Mouse (Mus musculus): Measurements from ENCODE around the gene Adam12. TPM values are rescaled to one million over a fixed set of nuclear protein-coding genes. Genes with fewer than 3 reads are reported as not detected.
"Not testable (repeated sequence)": the region's sequence is repeated elsewhere in the genome, so short reads cannot be mapped to it uniquely, and the experiment has no call there.

Adam12 gene
- polyA plus RNA-seq, 1 experiment from 2014 or later: 2.6 TPM

- ATAC-seq (ENCODE audit: low FRiP score): no peak
- Histone ChIP-seq H3K4me3 (no peak overlapping the region), H3K27ac (no peak overlapping the region), H3K36me3 (no peaks in the 10 kb centered on the region), H3K4me2 (no peak overlapping the region), H3K4me1 (replicated peaks) (no peaks in the 10 kb centered on the region), H3K9ac (no peak overlapping the region), H3K9me3 (no peaks in the 10 kb centered on the region), H3K27me3 (no peaks in the 10 kb centered on the region)
- 93% methylated on average over 9 of the region's 9 CpGs for WGBS
These were observed 340.6 kb downstream of the Adam12 start for GRCm38 (mm10) chr7:133891298-133891697.

DNA sequence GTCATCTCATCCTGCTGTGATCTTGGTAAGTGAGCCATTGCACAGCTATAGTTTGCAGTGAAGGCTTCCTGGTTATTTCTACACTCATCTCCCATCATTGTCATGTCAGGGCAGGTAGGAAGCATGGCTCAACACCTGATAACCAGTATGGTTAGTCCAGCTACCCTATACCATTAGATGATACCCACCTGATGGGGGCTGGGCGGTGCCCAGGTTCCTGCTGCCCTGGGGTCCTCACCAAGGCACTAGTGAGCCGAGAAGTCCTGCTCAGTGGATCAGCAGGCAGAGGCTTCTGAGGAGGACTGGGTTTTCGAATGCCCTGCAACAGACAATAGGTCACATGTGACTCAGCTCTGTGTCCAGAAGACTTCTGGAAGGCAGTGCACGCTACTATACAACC is 342.0 kb downstream of the Adam12 start:
- Histone ChIP-seq H3K4me2 (no peak overlapping the region), H3K9ac (no peak overlapping the region), H3K9me3 (no peaks in the 10 kb centered on the region), H3K4me1 (replicated peaks) (no peaks in the 10 kb centered on the region), H3K36me3 (no peaks in the 10 kb centered on the region), H3K4me3 (no peak overlapping the region), H3K27ac (no peak overlapping the region), H3K27me3 (no peaks in the 10 kb centered on the region)
- 89% methylated on average over 4 of the region's 4 CpGs for whole genome bisulfite sequencing
- no peak for ATAC-seq (ENCODE audit: low FRiP score)

GRCm38 (mm10) chr7:133888926-133889920 is 342.7 kb downstream of the Adam12 start:
- H3K27me3 ChIP-seq: no peaks in the 10 kb centered on the region
- 88% methylated on average over 19 of the region's 19 CpGs for WGBS
- H3K9ac ChIP-seq: no peak overlapping the region
- H3K4me1 ChIP-seq (replicated peaks): no peaks in the 10 kb centered on the region
- H3K4me3 ChIP-seq: no peak overlapping the region
- no peak overlapping the region for H3K4me2 ChIP-seq
- H3K36me3 ChIP-seq: no peaks in the 10 kb centered on the region
- no peak for ATAC-seq (ENCODE audit: low FRiP score)
- no peak overlapping the region for H3K27ac ChIP-seq
- H3K9me3 ChIP-seq: no peaks in the 10 kb centered on the region

DNA sequence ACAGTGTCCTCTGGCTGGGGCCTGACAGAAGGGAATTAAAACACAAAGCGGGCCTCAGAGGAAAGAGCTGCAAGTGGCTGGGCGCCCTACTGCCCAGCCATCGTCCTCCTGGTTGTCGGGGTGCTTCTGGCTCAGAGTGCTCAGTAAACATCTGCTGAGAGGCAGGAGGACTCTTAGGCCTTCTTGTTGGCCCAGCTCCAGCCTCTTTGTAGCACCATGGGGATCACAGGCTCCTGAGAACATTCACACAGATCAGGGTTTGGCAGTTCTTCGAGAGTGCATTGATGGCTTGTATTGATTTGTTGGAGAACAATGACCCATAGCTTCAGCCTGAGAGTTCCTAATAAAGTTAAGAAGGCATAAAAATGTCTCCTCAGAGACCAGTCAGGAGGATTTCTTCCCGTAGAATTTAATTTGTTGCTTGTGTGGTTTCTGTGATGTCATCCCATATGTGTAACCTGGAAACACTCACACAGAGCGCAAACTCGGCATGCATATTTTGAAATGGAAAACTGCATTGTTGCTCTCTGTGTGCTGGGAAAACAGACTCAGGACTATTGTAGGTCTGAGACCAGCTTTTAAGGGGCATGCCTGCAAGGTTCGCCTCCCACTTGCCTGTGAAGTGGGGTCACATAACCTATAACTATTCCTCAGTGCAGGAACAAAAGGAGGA is 347.1 kb downstream of the Adam12 start:
- 70% methylated on average over 5 of the region's 9 CpGs for WGBS
- H3K4me1 ChIP-seq (replicated peaks); H3K9ac ChIP-seq; H3K4me2 ChIP-seq; H3K27ac ChIP-seq; H3K9me3 ChIP-seq; ATAC-seq (ENCODE audit: low FRiP score); H3K4me3 ChIP-seq; H3K27me3 ChIP-seq; H3K36me3 ChIP-seq: not testable (repeated sequence)

DNA sequence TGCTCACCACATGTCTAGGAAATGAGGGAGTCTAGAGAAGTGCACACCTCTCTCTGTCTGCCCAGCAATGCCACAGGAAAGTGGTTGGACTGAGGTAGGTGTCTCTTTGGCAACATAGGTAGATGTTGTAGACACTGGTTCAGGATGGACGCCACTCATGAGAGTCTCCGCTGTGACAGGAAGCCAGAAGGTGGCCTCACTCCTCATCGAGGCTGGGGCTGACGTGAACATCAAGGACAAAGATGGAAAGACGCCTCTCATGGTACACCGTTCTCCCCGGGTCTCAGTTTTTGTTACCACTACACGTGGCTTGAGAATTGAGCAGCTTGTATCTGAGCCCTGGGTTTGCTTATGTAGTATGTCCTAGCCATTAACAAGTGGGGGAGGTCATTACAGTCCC is 352.2 kb downstream of the Adam12 start:
- no peak overlapping the region for H3K4me3 ChIP-seq
- no peaks in the 10 kb centered on the region for H3K9me3 ChIP-seq
- H3K4me2 ChIP-seq: no peak overlapping the region
- ATAC-seq (ENCODE audit: low FRiP score): no peak
- no peaks in the 10 kb centered on the region for H3K4me1 ChIP-seq (replicated peaks)
- no peak overlapping the region for H3K9ac ChIP-seq
- no peaks in the 10 kb centered on the region for H3K36me3 ChIP-seq
- no peak overlapping the region for H3K27ac ChIP-seq
- WGBS: 94% methylated on average over 8 of the region's 8 CpGs
- no peaks in the 10 kb centered on the region for H3K27me3 ChIP-seq

DNA sequence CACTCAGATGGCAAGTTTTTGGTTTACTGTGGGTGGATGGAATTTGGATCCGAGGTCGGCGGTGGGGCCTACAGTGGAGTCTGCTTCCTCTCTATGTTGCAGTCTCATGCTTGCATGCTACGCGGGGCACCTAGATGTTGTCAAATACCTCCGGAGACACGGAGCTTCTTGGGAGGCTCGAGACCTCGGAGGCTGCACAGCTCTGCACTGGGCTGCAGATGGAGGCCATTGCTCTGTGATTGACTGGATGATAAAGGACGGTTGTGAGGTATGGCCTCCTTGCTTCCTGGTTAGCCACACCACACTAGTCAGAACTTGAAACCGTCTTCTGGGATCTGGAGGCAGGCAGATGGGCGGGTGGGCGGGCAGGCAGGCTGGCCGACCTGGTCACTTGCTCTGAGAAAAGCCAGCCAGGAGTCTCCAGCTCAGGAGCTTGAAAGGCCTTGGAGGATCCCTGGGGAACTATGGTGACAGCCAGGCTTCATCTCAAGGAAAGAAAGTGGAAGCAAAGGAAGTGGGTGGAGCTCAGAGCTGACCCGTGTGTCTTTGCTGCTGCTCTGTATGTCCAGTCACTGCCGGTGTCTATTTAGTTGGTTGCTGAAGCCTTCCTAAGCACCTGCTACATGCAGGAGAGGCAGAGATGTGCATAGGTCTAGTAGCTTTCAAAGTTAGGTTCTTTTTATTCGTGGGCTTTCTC is 355.2 kb downstream of the Adam12 start:
- Histone ChIP-seq H3K9ac (no peak overlapping the region), H3K36me3 (no peaks in the 10 kb centered on the region), H3K27me3 (no peaks in the 10 kb centered on the region), H3K4me3 (no peak overlapping the region), H3K4me1 (replicated peaks) (no peaks in the 10 kb centered on the region), H3K9me3 (no peaks in the 10 kb centered on the region), H3K4me2 (no peak overlapping the region), H3K27ac (no peak overlapping the region)
- no peak for ATAC-seq (ENCODE audit: low FRiP score)
- 84% methylated on average over 17 of the region's 17 CpGs for WGBS

GRCm38 (mm10) chr7:133876139-133876538 is 355.8 kb downstream of the Adam12 start:
- Histone ChIP-seq H3K27me3 (no peaks in the 10 kb centered on the region), H3K4me1 (replicated peaks) (no peaks in the 10 kb centered on the region), H3K9me3 (no peaks in the 10 kb centered on the region), H3K36me3 (no peaks in the 10 kb centered on the region), H3K9ac (no peak overlapping the region), H3K4me2 (no peak overlapping the region), H3K27ac (no peak overlapping the region), H3K4me3 (no peak overlapping the region)
- no peak for ATAC-seq (ENCODE audit: low FRiP score)
- WGBS: 73% methylated on average over 3 of the region's 3 CpGs

DNA sequence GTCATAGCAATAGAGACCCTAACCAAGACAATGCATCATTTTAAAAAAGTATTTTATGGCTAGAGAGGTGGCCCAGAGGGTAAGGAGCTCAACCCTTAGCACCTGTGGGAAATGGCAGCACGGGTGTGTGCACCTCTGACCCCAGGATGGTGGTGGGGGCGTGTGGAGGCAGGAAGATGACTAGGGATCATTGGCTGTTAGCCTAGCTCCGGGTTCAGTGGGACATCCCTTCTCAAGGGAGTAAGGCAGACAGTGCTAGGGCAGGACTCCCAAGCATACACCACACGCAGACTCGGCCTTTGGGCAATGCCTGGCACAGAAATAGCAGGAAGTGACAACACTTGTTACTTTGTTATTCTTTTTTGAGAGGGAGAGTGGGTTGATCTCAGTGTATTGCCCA is 359.2 kb downstream of the Adam12 start:
- H3K36me3 ChIP-seq: no peaks in the 10 kb centered on the region
- no peak for ATAC-seq (ENCODE audit: low FRiP score)
- no peak overlapping the region for H3K4me2 ChIP-seq
- 91% methylated on average over 5 of the region's 5 CpGs for WGBS
- H3K9ac ChIP-seq: no peak overlapping the region
- no peaks in the 10 kb centered on the region for H3K4me1 ChIP-seq (replicated peaks)
- H3K9me3 ChIP-seq: no peaks in the 10 kb centered on the region
- no peak overlapping the region for H3K27ac ChIP-seq
- no peaks in the 10 kb centered on the region for H3K27me3 ChIP-seq
- no peak overlapping the region for H3K4me3 ChIP-seq

DNA sequence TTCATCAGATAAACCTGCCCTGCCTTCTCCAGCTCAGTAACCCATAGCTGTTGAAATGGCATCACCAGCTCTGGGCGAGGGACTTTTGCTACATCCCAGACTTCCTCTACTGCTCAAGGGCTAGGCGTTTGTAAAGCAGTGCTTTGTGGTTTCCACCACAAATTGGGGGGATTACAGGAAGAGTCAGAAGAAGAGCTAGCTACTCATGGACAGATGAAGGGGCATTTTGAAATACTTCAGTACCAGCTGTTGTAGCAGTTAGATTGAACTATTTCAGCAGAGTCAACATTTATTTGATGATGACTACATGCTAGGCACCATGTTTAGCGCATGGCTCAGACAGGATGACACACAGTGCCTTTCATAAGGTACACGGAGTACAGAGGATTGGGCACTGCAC is 361.7 kb downstream of the Adam12 start:
- WGBS: 91% methylated on average over 4 of the region's 4 CpGs
- ATAC-seq (ENCODE audit: low FRiP score): no peak

GRCm38 (mm10) chr7:133863684-133864083 is 368.3 kb downstream of the Adam12 start:
- no peaks in the 10 kb centered on the region for H3K27me3 ChIP-seq
- ATAC-seq (ENCODE audit: low FRiP score): no peak
- H3K4me1 ChIP-seq (replicated peaks): 0 out of 2 replicates have a peak, but pooled peaks cover 3% of the 10 kb centered on the region
- no peak overlapping the region for H3K4me2 ChIP-seq
- no peaks in the 10 kb centered on the region for H3K9me3 ChIP-seq
- H3K4me3 ChIP-seq: no peak overlapping the region
- H3K36me3 ChIP-seq: no peaks in the 10 kb centered on the region
- H3K27ac ChIP-seq: no peak overlapping the region
- WGBS: 76% methylated on average over 4 of the region's 4 CpGs
- H3K9ac ChIP-seq: no peak overlapping the region

More for the DNA sequence above, 361.7 kb downstream of the Adam12 start:
- Histone ChIP-seq H3K9ac (no peak overlapping the region), H3K27ac (no peak overlapping the region), H3K4me1 (replicated peaks) (no peaks in the 10 kb centered on the region), H3K4me2 (no peak overlapping the region), H3K4me3 (no peak overlapping the region), H3K27me3 (no peaks in the 10 kb centered on the region), H3K36me3 (no peaks in the 10 kb centered on the region), H3K9me3 (no peaks in the 10 kb centered on the region)

DNA sequence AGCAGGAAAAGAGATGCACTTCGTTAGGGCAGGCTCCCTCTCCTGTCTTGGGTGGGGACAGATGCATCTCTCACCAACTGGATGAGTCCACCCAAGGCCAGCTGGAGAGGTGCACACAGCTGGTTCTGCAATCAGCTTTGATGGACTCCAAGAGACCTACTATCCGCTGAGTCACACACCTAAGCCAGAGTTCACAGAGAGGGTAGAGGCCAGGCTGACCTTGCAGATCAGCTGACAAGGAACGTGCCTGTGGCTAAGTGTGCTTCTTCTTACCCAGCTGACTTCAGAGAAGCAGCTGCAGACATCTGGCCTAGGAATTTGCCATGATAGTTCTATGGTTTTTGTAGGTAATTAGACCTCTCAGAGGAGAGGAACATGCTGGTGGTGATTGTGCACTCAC is 368.8 kb downstream of the Adam12 start:
- 0 out of 2 replicates have a peak, but pooled peaks cover 3% of the 10 kb centered on the region for H3K4me1 ChIP-seq (replicated peaks)
- H3K27ac ChIP-seq: no peak overlapping the region
- H3K4me3 ChIP-seq: no peak overlapping the region
- H3K9ac ChIP-seq: no peak overlapping the region
- H3K36me3 ChIP-seq: no peaks in the 10 kb centered on the region
- H3K27me3 ChIP-seq: no peaks in the 10 kb centered on the region
- H3K4me2 ChIP-seq: no peak overlapping the region
- ATAC-seq (ENCODE audit: low FRiP score): no peak
- WGBS: 86% methylated on average over 3 of the region's 3 CpGs
- no peaks in the 10 kb centered on the region for H3K9me3 ChIP-seq

DNA sequence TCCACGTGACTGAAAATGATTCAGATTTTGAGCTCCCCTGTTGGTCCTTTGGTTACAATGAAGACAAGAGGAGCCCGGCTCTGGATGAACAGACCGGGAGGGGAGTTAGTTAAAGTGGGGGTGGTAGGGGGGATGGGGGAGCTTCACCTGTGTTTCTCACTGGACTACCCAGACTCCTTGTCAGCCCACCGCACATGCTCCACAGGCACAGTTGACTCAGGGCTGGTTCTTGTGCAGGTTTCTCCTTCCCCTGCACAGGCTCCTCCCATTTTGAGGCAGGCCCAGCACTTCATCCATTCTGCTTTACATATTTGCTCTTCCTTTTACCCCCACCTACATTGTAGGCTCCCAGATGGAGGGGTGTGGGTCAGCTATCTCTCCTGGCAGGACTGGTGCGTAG is 369.2 kb downstream of the Adam12 start:
- 89% methylated on average over 5 of the region's 5 CpGs for WGBS
- no peaks in the 10 kb centered on the region for H3K9me3 ChIP-seq
- H3K36me3 ChIP-seq: no peaks in the 10 kb centered on the region
- no peak for ATAC-seq (ENCODE audit: low FRiP score)
- H3K4me3 ChIP-seq: no peak overlapping the region
- H3K9ac ChIP-seq: no peak overlapping the region
- no peak overlapping the region for H3K27ac ChIP-seq
- H3K4me1 ChIP-seq (replicated peaks): 0 out of 2 replicates have a peak, but pooled peaks cover 3% of the 10 kb centered on the region
- no peak overlapping the region for H3K4me2 ChIP-seq
- H3K27me3 ChIP-seq: 0 out of 2 replicates have a peak, but pooled peaks cover 1% of the 10 kb centered on the region
